Mouse (Mus musculus) liver, embryonic 11.5 days (tissue): Measurements from ENCODE around the gene Wwc2. TPM values are rescaled to one million over a fixed set of nuclear protein-coding genes. Genes with fewer than 3 reads are reported as not detected.

Source experiments
- ATAC-seq: fragments of 200-750 bp; cut with Nextera tagmentation; replicated peaks from 2 replicates; pipeline ENCODE4 v1.8.0; 2017; ENCODE audit warnings: moderate number of reproducible peaks, mild to moderate bottlenecking, moderate TSS enrichment, moderate library complexity; ENCODE audit not compliant: low FRiP score
- DNase-seq: peaks from one replicate; pipeline ENCODE4 v3.0.0-alpha.2; 2017; ENCODE audit warnings: low spot score
- H3K27ac ChIP-seq: fragments of 300-500 bp; sonication (generic); 2 replicates; pipeline ENCODE4 v1.5.1; 2014; ENCODE audit warnings: mild to moderate bottlenecking, low read depth, low read length, control low read depth
- H3K27me3 ChIP-seq: fragments of 300-500 bp; sonication (generic); replicated peaks from 2 replicates; pipeline ENCODE4 v1.6.1; 2014; ENCODE audit warnings: low read length, mixed read lengths; ENCODE audit not compliant: control insufficient read depth, insufficient read depth
- H3K36me3 ChIP-seq: fragments of 300-500 bp; sonication (generic); 2 replicates; pipeline ENCODE4 v1.6.1; 2014; ENCODE audit warnings: mild to moderate bottlenecking, low read length, moderate library complexity, mixed read lengths; ENCODE audit not compliant: control insufficient read depth, insufficient read depth
- H3K4me1 ChIP-seq: fragments of 300-500 bp; sonication (generic); replicated peaks from 2 replicates; pipeline ENCODE4 v1.6.1; 2014; ENCODE audit warnings: low read length, mixed read lengths; ENCODE audit not compliant: control insufficient read depth, insufficient read depth
- H3K4me2 ChIP-seq: fragments of 300-500 bp; sonication (generic); 2 replicates; pipeline ENCODE4 v1.6.1; 2014; ENCODE audit warnings: mild to moderate bottlenecking, control low read depth, moderate library complexity
- H3K4me3 ChIP-seq: fragments of 300-500 bp; sonication (generic); 2 replicates; pipeline ENCODE4 v1.5.1; 2014; ENCODE audit warnings: low read depth, low read length, control low read depth
- H3K9ac ChIP-seq: fragments of 300-500 bp; sonication (generic); 2 replicates; pipeline ENCODE4 v1.6.1; 2014; ENCODE audit warnings: low read depth, low read length, control low read depth
- H3K9me3 ChIP-seq: fragments of 300-500 bp; sonication (generic); 2 replicates; pipeline ENCODE4 v1.6.1; 2016; ENCODE audit warnings: low read length, inconsistent platforms, mixed read lengths; ENCODE audit not compliant: control insufficient read depth
- WGBS: fragments of 180-500 bp; shearing (Covaris S2); extraction: QIAGEN DNeasy Blood & Tissue Kit; methylation state at CpG from one replicate; pipeline ENCODE4 v1.1.7; 2014; 5-methylcytosine and 5-hydroxymethylcytosine counted together
- polyA plus RNA-seq: library from polyadenylated mRNA; unstranded; fragments of >200 nt; fragmentation: Nextera tagmentation; extraction: Ambion mirVana; gene quantifications from 2 replicates; pipeline ENCODE4 v1.2.1, GENCODE M21; 2014

Wwc2 gene
- polyA plus RNA-seq, 1 experiment from 2014 or later, result 7.3 TPM

GRCm38 (mm10) chr8:47811221-47811620 lies 179.5 kb downstream of the Wwc2 start:
- H3K4me3 ChIP-seq, result no peak overlapping the region
- no peak overlapping the region for H3K27ac ChIP-seq
- H3K9me3 ChIP-seq, result no peaks in the 10 kb centered on the region
- H3K4me2 ChIP-seq, result no peak overlapping the region
- no peaks in the 10 kb centered on the region for H3K36me3 ChIP-seq
- H3K27me3 ChIP-seq, result no peaks in the 10 kb centered on the region
- no peak overlapping the region for H3K9ac ChIP-seq
- H3K4me1 ChIP-seq, result 0 out of 2 replicates have a peak, but pooled peaks cover 2% of the 10 kb centered on the region
- DNase-seq (no peak), ATAC-seq (no peak)
- WGBS, result 88% methylated on average over 12 of the region's 12 CpGs

DNA sequence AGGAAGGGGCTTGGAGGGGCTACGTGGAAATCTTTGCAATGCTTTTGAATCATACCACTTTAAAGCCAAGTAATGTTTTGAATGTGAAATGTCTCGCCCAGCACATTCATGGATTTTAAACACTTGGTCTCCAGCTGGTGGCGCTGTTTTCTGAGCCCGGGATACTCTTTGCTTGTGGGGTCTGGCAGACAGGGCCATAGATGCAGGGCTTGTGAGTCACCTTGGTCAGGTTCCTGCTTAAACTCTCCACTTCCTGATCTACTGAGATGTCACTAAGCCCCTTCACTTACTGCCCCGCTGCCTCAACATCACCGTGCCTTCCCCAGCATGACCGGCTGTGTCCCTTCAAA lies 180.1 kb downstream of the Wwc2 start:
- Histone ChIP-seq H3K27me3 (no peaks in the 10 kb centered on the region), H3K36me3 (no peaks in the 10 kb centered on the region), H3K4me1 (0 out of 2 replicates have a peak, but pooled peaks cover 2% of the 10 kb centered on the region), H3K9ac (no peak overlapping the region), H3K27ac (no peak overlapping the region), H3K4me2 (no peak overlapping the region), H3K4me3 (no peak overlapping the region), H3K9me3 (no peaks in the 10 kb centered on the region)
- DNase-seq, result no peak
- no peak for ATAC-seq
- WGBS, result 73% methylated on average over 7 of the region's 7 CpGs

DNA sequence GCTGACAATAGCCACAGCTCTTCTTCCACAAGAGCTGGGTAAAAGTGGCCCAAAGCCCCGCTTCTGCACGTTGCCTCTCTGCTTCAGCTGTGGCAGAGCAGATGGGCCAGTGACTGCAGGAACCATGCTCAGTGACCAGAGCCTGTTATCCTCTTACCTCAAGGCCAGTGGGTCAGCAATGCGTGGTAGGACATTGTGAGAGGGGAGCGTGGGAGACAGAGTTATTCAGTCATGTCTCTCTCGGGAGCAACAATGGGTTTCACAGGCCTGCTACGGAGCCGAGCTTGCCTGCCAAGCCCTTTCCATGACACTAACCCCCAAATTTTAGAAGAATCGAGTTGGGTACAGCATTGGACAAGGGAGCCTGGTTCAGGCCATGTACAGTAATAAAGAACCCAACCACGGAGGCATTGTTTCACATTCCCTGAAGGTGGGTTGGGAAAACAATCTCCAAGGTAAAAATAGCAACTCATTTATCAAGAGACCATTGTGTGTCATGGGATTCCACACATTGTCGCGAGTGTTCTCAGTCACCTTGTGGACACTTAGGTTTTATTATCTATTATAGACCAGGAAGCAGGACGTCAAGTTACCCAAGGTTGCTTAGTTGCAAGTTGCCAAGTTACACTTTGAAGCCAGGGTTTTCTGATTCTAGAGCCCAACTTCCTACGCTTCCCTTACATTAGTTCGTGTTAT lies 180.6 kb downstream of the Wwc2 start:
- no peak overlapping the region for H3K4me3 ChIP-seq

GRCm38 (mm10) chr8:47804262-47804661 lies 186.5 kb downstream of the Wwc2 start:
- ATAC-seq (no peak), DNase-seq (no peak)
- H3K27me3 ChIP-seq, result no peaks in the 10 kb centered on the region
- no peaks in the 10 kb centered on the region for H3K9me3 ChIP-seq
- no peaks in the 10 kb centered on the region for H3K36me3 ChIP-seq
- H3K27ac ChIP-seq, result no peak overlapping the region
- 84% methylated on average over 1 of the region's 1 CpGs for WGBS
- H3K9ac ChIP-seq, result no peak overlapping the region
- H3K4me2 ChIP-seq, result no peak overlapping the region
- H3K4me3 ChIP-seq, result no peak overlapping the region
- H3K4me1 ChIP-seq, result 0 out of 2 replicates have a peak, but pooled peaks cover 2% of the 10 kb centered on the region

More for the DNA sequence above, 180.6 kb downstream of the Wwc2 start:
- H3K9me3 ChIP-seq, result no peaks in the 10 kb centered on the region
- H3K36me3 ChIP-seq, result no peaks in the 10 kb centered on the region
- H3K4me1 ChIP-seq, result 0 out of 2 replicates have a peak, but pooled peaks cover 2% of the 10 kb centered on the region
- ATAC-seq, result no peak
- H3K27ac ChIP-seq, result no peak overlapping the region
- H3K27me3 ChIP-seq, result no peaks in the 10 kb centered on the region
- 80% methylated on average over 14 of the region's 14 CpGs for WGBS
- H3K4me2 ChIP-seq, result no peak overlapping the region
- no peak for DNase-seq
- no peak overlapping the region for H3K9ac ChIP-seq

DNA sequence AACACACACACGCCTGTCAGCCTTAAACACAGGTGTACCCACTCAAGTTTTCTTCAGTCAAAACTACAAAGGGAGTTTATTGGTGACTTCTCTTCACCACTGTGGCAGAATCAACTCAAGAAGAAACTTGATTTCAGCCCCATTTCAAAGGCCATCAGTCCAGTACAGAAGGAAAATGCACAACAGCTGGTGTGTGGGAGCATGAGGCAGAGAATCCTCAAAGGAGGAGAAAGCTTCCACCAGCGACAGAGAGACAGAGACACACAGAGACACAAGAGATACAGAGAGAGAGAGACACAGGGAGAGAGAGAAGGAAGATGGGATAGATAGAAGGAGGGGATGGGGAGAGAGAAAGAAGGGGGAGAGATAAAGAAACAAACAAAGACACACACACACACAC lies 188.4 kb downstream of the Wwc2 start:
- H3K4me3 ChIP-seq, result no peak overlapping the region
- H3K9ac ChIP-seq, result no peak overlapping the region
- no peak for ATAC-seq
- no peak overlapping the region for H3K27ac ChIP-seq
- 0 out of 2 replicates have a peak, but pooled peaks cover 2% of the 10 kb centered on the region for H3K4me1 ChIP-seq
- no peak overlapping the region for H3K4me2 ChIP-seq
- no peaks in the 10 kb centered on the region for H3K27me3 ChIP-seq
- H3K9me3 ChIP-seq, result no peaks in the 10 kb centered on the region
- H3K36me3 ChIP-seq, result no peaks in the 10 kb centered on the region
- no peak for DNase-seq
- 78% methylated on average over 2 of the region's 2 CpGs for WGBS

- H3K4me2 ChIP-seq, result no peak overlapping the region
- H3K9ac ChIP-seq, result no peak overlapping the region
- WGBS, result 64% methylated on average over 6 of the region's 6 CpGs
- H3K36me3 ChIP-seq, result no peaks in the 10 kb centered on the region
- ATAC-seq (no peak), DNase-seq (no peak)
- H3K9me3 ChIP-seq, result no peaks in the 10 kb centered on the region
- H3K27ac ChIP-seq, result no peak overlapping the region
- H3K27me3 ChIP-seq, result no peaks in the 10 kb centered on the region
- no peaks in the 10 kb centered on the region for H3K4me1 ChIP-seq
- no peak overlapping the region for H3K4me3 ChIP-seq
These were observed 191.3 kb downstream of the Wwc2 start for GRCm38 (mm10) chr8:47799438-47799837.

DNA sequence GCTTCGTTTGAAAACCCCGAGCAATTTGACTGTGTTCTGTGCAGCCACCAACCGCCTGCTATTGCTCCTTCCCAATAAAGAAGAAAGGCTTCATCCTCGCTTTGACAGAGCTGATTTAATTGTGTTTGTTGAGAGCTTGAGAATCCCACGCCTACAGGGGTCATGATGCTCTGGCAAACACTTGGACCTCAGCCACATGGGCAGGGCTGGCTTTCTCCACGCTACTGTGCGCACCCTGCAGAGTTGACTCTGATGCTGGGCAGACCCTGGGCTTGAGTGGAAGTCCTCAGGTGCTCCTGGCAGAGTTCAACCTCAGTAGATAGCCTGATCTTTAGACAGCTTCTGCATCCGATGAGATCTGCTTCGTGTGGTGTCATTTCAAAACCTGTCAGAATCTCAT lies 198.7 kb downstream of the Wwc2 start:
- Histone ChIP-seq H3K27ac (no peak overlapping the region), H3K4me3 (no peak overlapping the region), H3K4me2 (no peak overlapping the region), H3K4me1 (no peaks in the 10 kb centered on the region), H3K27me3 (no peaks in the 10 kb centered on the region), H3K36me3 (no peaks in the 10 kb centered on the region), H3K9me3 (no peaks in the 10 kb centered on the region), H3K9ac (no peak overlapping the region)
- ATAC-seq (no peak), DNase-seq (no peak)
- 79% methylated on average over 9 of the region's 9 CpGs for WGBS

DNA sequence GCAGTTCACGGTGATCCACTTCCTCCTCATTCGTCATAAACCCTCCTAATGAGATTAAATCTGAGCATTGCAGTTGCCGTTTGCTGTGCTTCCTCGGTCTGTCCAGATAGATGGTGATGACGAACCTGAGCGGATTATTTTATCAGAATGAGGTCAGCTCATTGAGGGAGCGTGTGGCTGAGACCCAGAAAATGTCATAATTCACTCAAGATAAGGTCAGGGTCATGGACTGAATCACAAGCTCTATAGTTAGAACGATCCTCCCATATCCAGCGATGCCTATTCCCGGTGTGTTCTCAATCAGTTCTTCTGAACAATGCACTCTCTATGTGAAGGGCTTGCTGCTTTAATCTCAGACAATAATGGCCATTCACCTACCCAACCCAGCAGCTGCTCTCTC lies 203.0 kb downstream of the Wwc2 start:
- no peak overlapping the region for H3K4me3 ChIP-seq
- WGBS, result 67% methylated on average over 10 of the region's 10 CpGs
- no peak overlapping the region for H3K4me2 ChIP-seq
- no peak overlapping the region for H3K9ac ChIP-seq
- no peak overlapping the region for H3K27ac ChIP-seq
- no peaks in the 10 kb centered on the region for H3K36me3 ChIP-seq
- ATAC-seq (no peak), DNase-seq (no peak)
- no peaks in the 10 kb centered on the region for H3K4me1 ChIP-seq
- H3K27me3 ChIP-seq, result no peaks in the 10 kb centered on the region
- H3K9me3 ChIP-seq, result no peaks in the 10 kb centered on the region

DNA sequence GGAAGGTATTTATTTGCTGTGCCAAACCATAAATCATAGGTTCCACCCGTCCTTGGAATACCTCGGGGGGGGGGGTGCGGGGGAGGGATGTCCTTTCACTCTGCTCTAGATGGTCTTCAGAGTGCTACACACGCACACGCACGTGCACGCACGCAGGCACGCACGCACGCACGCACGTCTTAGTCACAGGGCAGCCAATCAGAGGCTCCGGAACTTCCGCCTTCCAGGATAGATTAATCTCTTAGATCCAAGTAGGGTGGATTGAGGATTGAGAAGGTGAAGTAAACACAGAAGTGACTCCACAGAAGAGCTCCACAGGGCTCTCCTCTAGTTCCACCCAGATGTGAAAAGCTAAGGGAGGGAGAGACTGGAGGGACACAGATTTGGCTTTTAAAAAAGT lies 204.4 kb downstream of the Wwc2 start:
- ATAC-seq, result no peak
- H3K27me3 ChIP-seq, result no peaks in the 10 kb centered on the region
- no peak for DNase-seq
- no peaks in the 10 kb centered on the region for H3K4me1 ChIP-seq
- no peaks in the 10 kb centered on the region for H3K36me3 ChIP-seq
- H3K9ac ChIP-seq, result no peak overlapping the region
- H3K4me2 ChIP-seq, result no peak overlapping the region
- no peak overlapping the region for H3K27ac ChIP-seq
- H3K4me3 ChIP-seq, result no peak overlapping the region
- no peaks in the 10 kb centered on the region for H3K9me3 ChIP-seq
- WGBS, result 93% methylated on average over 15 of the region's 15 CpGs
